8 mouse cellular contexts compared by ENCODE assay signal in the genomic region with DNA sequence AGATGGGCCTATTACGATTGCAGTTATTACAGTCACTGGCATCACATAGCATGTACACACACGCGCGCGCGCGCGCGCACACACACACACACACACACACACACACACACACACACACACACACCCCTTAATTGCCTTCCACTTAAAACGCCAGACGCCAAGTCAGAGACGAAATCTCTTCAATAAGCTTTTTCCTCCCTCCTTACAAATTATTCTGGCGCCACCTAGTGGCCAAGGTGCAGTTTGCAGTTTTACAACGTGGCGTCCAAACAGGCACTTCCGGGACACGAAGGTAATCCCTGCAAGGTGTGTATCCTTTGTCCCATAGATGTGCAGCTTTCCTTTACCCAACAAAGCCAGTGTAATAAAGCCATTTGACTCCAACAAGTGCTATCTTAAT. TPM values are rescaled to one million over a fixed set of nuclear protein-coding genes. Genes with fewer than 3 reads are reported as not detected.
DNase-seq lines count a peak whose midpoint lies in the region; ATAC-seq lines count a peak whose summit lies in the region.

No protein-coding gene starts in this region.

- DNase-seq in urinary bladder, adult 18-20 months (ENCODE audit: low spot score in 2 of 2), result peak; percentile 55 to 56
- no peak for DNase-seq in urinary bladder, postnatal 10 days (ENCODE audit: low spot score)
- peak; percentile 82 for DNase-seq in embryonic facial prominence, embryonic 10.5 days (ENCODE audit: low spot score)
- peak; percentile 93 for DNase-seq in heart, adult 11 months
- peak; percentile 48 for DNase-seq in kidney, adult 11 months
- DNase-seq in limb, embryonic 10.5 days (ENCODE audit: low spot score), result peak; percentile 85
- DNase-seq in midbrain, embryonic 14.5 days, result peak; percentile 94
- DNase-seq in spleen, adult 12 weeks (ENCODE audit: low spot score), result peak; percentile 66

- peaks cover 12% of the 10 kb centered on the region for H3K4me1 ChIP-seq in embryonic facial prominence, embryonic 10.5 days
- H3K4me1 ChIP-seq in limb, embryonic 10.5 days, result 0 out of 2 replicates have a peak, but pooled peaks cover 5% of the 10 kb centered on the region
- 0 out of 2 replicates have a peak, but pooled peaks cover 3% of the 10 kb centered on the region for H3K4me1 ChIP-seq in midbrain, embryonic 14.5 days (ENCODE audit: control insufficient read depth, insufficient read depth, low read length)

- ATAC-seq in midbrain, embryonic 14.5 days (ENCODE audit: low FRiP score, low TSS enrichment), result peak; percentile 43; the same call in 1 of the 2 replicates

- H3K27me3 ChIP-seq in embryonic facial prominence, embryonic 10.5 days (replicated peaks; ENCODE audit: low read depth, poor library complexity, severe bottlenecking), result peaks cover 30% of the 10 kb centered on the region
- H3K27me3 ChIP-seq in limb, embryonic 10.5 days (ENCODE audit: low read depth, poor library complexity, severe bottlenecking), result peaks cover 13% of the 10 kb centered on the region; the same call in 1 of the 2 replicates
- no peaks in the 10 kb centered on the region; the same call in 1 of the 2 replicates for H3K27me3 ChIP-seq in midbrain, embryonic 14.5 days (ENCODE audit: control insufficient read depth, insufficient read depth, low read length)

- H3K27ac ChIP-seq in embryonic facial prominence, embryonic 10.5 days (replicated peaks), result no peak overlapping the region
- no peak overlapping the region for H3K27ac ChIP-seq in limb, embryonic 10.5 days
- no peak overlapping the region for H3K27ac ChIP-seq in midbrain, embryonic 14.5 days (replicated peaks; ENCODE audit: low read depth, low read length)

- 14% methylated on average over 17 of the region's 17 CpGs for WGBS in embryonic facial prominence, embryonic 10.5 days
- 19% methylated on average over 17 of the region's 17 CpGs for WGBS in limb, embryonic 10.5 days
- WGBS in midbrain, embryonic 14.5 days, result 15% methylated on average over 17 of the region's 17 CpGs

- no peak overlapping the region for H3K9ac ChIP-seq in midbrain, embryonic 14.5 days (replicated peaks; ENCODE audit: low read length)

- H3K4me2 ChIP-seq in midbrain, embryonic 14.5 days (ENCODE audit: low read length), result peak overlapping the region; percentile 43

- no peaks in the 10 kb centered on the region for H3K9me3 ChIP-seq in embryonic facial prominence, embryonic 10.5 days
- H3K9me3 ChIP-seq in limb, embryonic 10.5 days (replicated peaks), result no peaks in the 10 kb centered on the region
- H3K9me3 ChIP-seq in midbrain, embryonic 14.5 days (ENCODE audit: control insufficient read depth, low read length), result no peaks in the 10 kb centered on the region

- H3K4me3 ChIP-seq in embryonic facial prominence, embryonic 10.5 days, result peak overlapping the region; percentile 40
- H3K4me3 ChIP-seq in limb, embryonic 10.5 days, result peak overlapping the region; percentile 18; the same call in 1 of the 2 replicates
- H3K4me3 ChIP-seq in midbrain, embryonic 14.5 days (replicated peaks; ENCODE audit: low read depth, low read length), result 0 out of 2 replicates have a peak overlapping the region, but pooled peaks have one; percentile 9

- no peaks in the 10 kb centered on the region for H3K36me3 ChIP-seq in embryonic facial prominence, embryonic 10.5 days (replicated peaks)
- no peaks in the 10 kb centered on the region for H3K36me3 ChIP-seq in limb, embryonic 10.5 days
- no peaks in the 10 kb centered on the region for H3K36me3 ChIP-seq in midbrain, embryonic 14.5 days (ENCODE audit: control insufficient read depth, insufficient read depth, low read length)

RNA-seq across cellular contexts. Expression of a gene that starts 6.8 kb away (rescaled TPM):
- 0.14 TPM in 1 of 2 replicates, not detected in the other for polyA plus RNA-seq in embryonic facial prominence, embryonic 10.5 days (2016; fragmentation: Nextera tagmentation; extraction: Ambion mirVana)
- 0.28 TPM in 1 of 2 replicates, not detected in the other for polyA plus RNA-seq in limb, embryonic 10.5 days (2016; fragmentation: Nextera tagmentation; extraction: Ambion mirVana)
- 0.81 and 0.95 TPM in 2 replicates for polyA plus RNA-seq in midbrain, embryonic 14.5 days (2014; fragmentation: Nextera tagmentation; extraction: Ambion mirVana)

RNA-seq across cellular contexts. Expression of a gene that starts 41.8 kb away (rescaled TPM):
- polyA plus RNA-seq in embryonic facial prominence, embryonic 10.5 days (2016; fragmentation: Nextera tagmentation; extraction: Ambion mirVana), result 0.89 and 0.96 TPM in 2 replicates
- polyA plus RNA-seq in limb, embryonic 10.5 days (2016; fragmentation: Nextera tagmentation; extraction: Ambion mirVana), result 0.63 and 1.5 TPM in 2 replicates
- polyA plus RNA-seq in midbrain, embryonic 14.5 days (2014; fragmentation: Nextera tagmentation; extraction: Ambion mirVana), result 0.31 and 1.6 TPM in 2 replicates

RNA-seq across cellular contexts. Expression of a gene that starts 49.5 kb away (rescaled TPM):
- 0.06 TPM in 1 of 2 replicates, not detected in the other for polyA plus RNA-seq in embryonic facial prominence, embryonic 10.5 days (2016; fragmentation: Nextera tagmentation; extraction: Ambion mirVana)
- not detected in 2 replicates for polyA plus RNA-seq in limb, embryonic 10.5 days (2016; fragmentation: Nextera tagmentation; extraction: Ambion mirVana)
- polyA plus RNA-seq in midbrain, embryonic 14.5 days (2014; fragmentation: Nextera tagmentation; extraction: Ambion mirVana), result 0.13 TPM in 1 of 2 replicates, not detected in the other

RNA-seq across cellular contexts. Expression of a gene that starts 54.8 kb away (rescaled TPM):
- 0.59 and 0.62 TPM in 2 replicates for polyA plus RNA-seq in embryonic facial prominence, embryonic 10.5 days (2016; fragmentation: Nextera tagmentation; extraction: Ambion mirVana)
- 0.30 and 0.51 TPM in 2 replicates for polyA plus RNA-seq in limb, embryonic 10.5 days (2016; fragmentation: Nextera tagmentation; extraction: Ambion mirVana)
- polyA plus RNA-seq in midbrain, embryonic 14.5 days (2014; fragmentation: Nextera tagmentation; extraction: Ambion mirVana), result 1.0 and 1.6 TPM in 2 replicates
